Mouse (Mus musculus) heart, embryonic 16.5 days (tissue): ENCODE results near the gene Pld5. TPM values are rescaled to one million over a fixed set of nuclear protein-coding genes. Genes with fewer than 3 reads are reported as not detected.
"Not testable (repeated sequence)": the region's sequence is repeated elsewhere in the genome, so short reads cannot be mapped to it uniquely, and the experiment has no call there.

ENCODE experiments used
- ATAC-seq: fragments of 200-750 bp; cut with Nextera tagmentation; replicated peaks from 2 replicates; pipeline ENCODE4 v1.8.0; 2017; ENCODE audit warnings: moderate number of reproducible peaks; ENCODE audit not compliant: insufficient read depth, low FRiP score; ENCODE audit errors: extremely low read depth
- H3K27ac ChIP-seq: fragments of 300-500 bp; sonication (generic); 2 replicates; pipeline ENCODE4 v1.5.1; 2014; ENCODE audit warnings: mild to moderate bottlenecking, low read length, control low read depth, moderate library complexity
- H3K27me3 ChIP-seq: fragments of 300-500 bp; sonication (generic); 2 replicates; pipeline ENCODE4 v1.6.1; 2014; ENCODE audit warnings: low read length, mixed read lengths; ENCODE audit not compliant: control insufficient read depth, insufficient read depth
- H3K36me3 ChIP-seq: fragments of 300-500 bp; sonication (generic); 2 replicates; pipeline ENCODE4 v1.6.1; 2014; ENCODE audit not compliant: control insufficient read depth, insufficient read depth
- H3K4me1 ChIP-seq: fragments of 300-500 bp; sonication (generic); 2 replicates; pipeline ENCODE4 v1.6.1; 2014; ENCODE audit warnings: low read length, mixed read lengths; ENCODE audit not compliant: control insufficient read depth, insufficient read depth
- H3K4me2 ChIP-seq: fragments of 300-500 bp; sonication (generic); 2 replicates; pipeline ENCODE4 v1.6.1; 2014; ENCODE audit warnings: low read depth, mild to moderate bottlenecking, control low read depth, low read length
- H3K4me3 ChIP-seq: fragments of 300-500 bp; sonication (generic); 2 replicates; pipeline ENCODE4 v1.5.1; 2014; ENCODE audit warnings: mild to moderate bottlenecking, control low read depth, low read length
- H3K9ac ChIP-seq: fragments of 300-500 bp; sonication (generic); 2 replicates; pipeline ENCODE4 v1.6.1; 2014; ENCODE audit warnings: low read length, control low read depth
- H3K9me3 ChIP-seq: fragments of 300-500 bp; sonication (generic); replicated peaks from 2 replicates; pipeline ENCODE4 v1.6.1; 2016; ENCODE audit warnings: low read length; ENCODE audit not compliant: control insufficient read depth
- WGBS: fragments of 180-500 bp; shearing (Covaris S2); extraction: QIAGEN DNeasy Blood & Tissue Kit; methylation state at CpG from one replicate; pipeline ENCODE4 v1.1.7; 2014; 5-methylcytosine and 5-hydroxymethylcytosine counted together
- polyA plus RNA-seq: library from polyadenylated mRNA; unstranded; fragments of >200 nt; fragmentation: Nextera tagmentation; extraction: Ambion mirVana; gene quantifications from 2 replicates; pipeline ENCODE4 v1.2.1, GENCODE M21; 2015

Pld5 gene
- polyA plus RNA-seq, 1 experiment from 2014 or later, result 0.59 TPM

- no peaks in the 10 kb centered on the region for H3K27me3 ChIP-seq
- no peak overlapping the region for H3K9ac ChIP-seq
- ATAC-seq, result no peak
- H3K9me3 ChIP-seq, result no peaks in the 10 kb centered on the region
- H3K4me1 ChIP-seq, result no peaks in the 10 kb centered on the region
- no peak overlapping the region for H3K27ac ChIP-seq
- H3K4me2 ChIP-seq, result no peak overlapping the region
- no peaks in the 10 kb centered on the region for H3K36me3 ChIP-seq
- H3K4me3 ChIP-seq, result no peak overlapping the region
- WGBS, result 68% methylated on average over 3 of the region's 3 CpGs
These were observed 261.4 kb downstream of the Pld5 start for GRCm38 (mm10) chr1:176013497-176014268.

- Histone ChIP-seq H3K9me3 (no peaks in the 10 kb centered on the region), H3K4me1 (no peaks in the 10 kb centered on the region), H3K9ac (no peak overlapping the region), H3K4me3 (no peak overlapping the region), H3K36me3 (no peaks in the 10 kb centered on the region), H3K27me3 (no peaks in the 10 kb centered on the region), H3K4me2 (no peak overlapping the region), H3K27ac (no peak overlapping the region)
- ATAC-seq, result no peak
These were observed 263.6 kb downstream of the Pld5 start for GRCm38 (mm10) chr1:176011535-176011934.

GRCm38 (mm10) chr1:176011072-176011471 is 264.0 kb downstream of the Pld5 start:
- H3K9me3 ChIP-seq, result no peaks in the 10 kb centered on the region
- H3K27ac ChIP-seq, result no peak overlapping the region
- H3K4me1 ChIP-seq, result no peaks in the 10 kb centered on the region
- no peak overlapping the region for H3K4me3 ChIP-seq
- H3K9ac ChIP-seq, result no peak overlapping the region
- no peak for ATAC-seq
- H3K4me2 ChIP-seq, result no peak overlapping the region
- H3K36me3 ChIP-seq, result no peaks in the 10 kb centered on the region
- H3K27me3 ChIP-seq, result no peaks in the 10 kb centered on the region

- WGBS, result 72% methylated on average over 2 of the region's 2 CpGs
- no peak for ATAC-seq
These were observed 266.7 kb downstream of the Pld5 start for GRCm38 (mm10) chr1:176008411-176008810.

GRCm38 (mm10) chr1:176000599-176000998 is 274.5 kb downstream of the Pld5 start:
- WGBS, result 67% methylated on average over 5 of the region's 5 CpGs
- ATAC-seq, result no peak
- no peak overlapping the region for H3K4me3 ChIP-seq
- H3K9ac ChIP-seq, result no peak overlapping the region
- H3K27ac ChIP-seq, result no peak overlapping the region
- H3K27me3 ChIP-seq, result no peaks in the 10 kb centered on the region
- H3K4me2 ChIP-seq, result no peak overlapping the region
- no peaks in the 10 kb centered on the region for H3K4me1 ChIP-seq
- no peaks in the 10 kb centered on the region for H3K36me3 ChIP-seq
- no peaks in the 10 kb centered on the region for H3K9me3 ChIP-seq

More at GRCm38 (mm10) chr1:176008411-176008810, 266.7 kb downstream of the Pld5 start:
- H3K27me3 ChIP-seq, result no peaks in the 10 kb centered on the region
- H3K27ac ChIP-seq, result no peak overlapping the region
- no peaks in the 10 kb centered on the region for H3K4me1 ChIP-seq
- no peaks in the 10 kb centered on the region for H3K36me3 ChIP-seq
- no peak overlapping the region for H3K4me2 ChIP-seq
- H3K9ac ChIP-seq, result no peak overlapping the region
- no peak overlapping the region for H3K4me3 ChIP-seq
- H3K9me3 ChIP-seq, result no peaks in the 10 kb centered on the region

- H3K36me3 ChIP-seq, result no peaks in the 10 kb centered on the region
- H3K27me3 ChIP-seq, result no peaks in the 10 kb centered on the region
- H3K9me3 ChIP-seq, result no peaks in the 10 kb centered on the region
- no peak overlapping the region for H3K27ac ChIP-seq
- WGBS, result 71% methylated on average over 7 of the region's 7 CpGs
- ATAC-seq, result no peak; the same call in 1 of the 2 replicates
- H3K4me2 ChIP-seq, result no peak overlapping the region
- H3K9ac ChIP-seq, result no peak overlapping the region
- H3K4me3 ChIP-seq, result no peak overlapping the region
- H3K4me1 ChIP-seq, result no peaks in the 10 kb centered on the region
These were observed 277.9 kb downstream of the Pld5 start for GRCm38 (mm10) chr1:175997076-175997651.

- no peak for ATAC-seq
- Histone ChIP-seq H3K27me3 (no peaks in the 10 kb centered on the region), H3K36me3 (no peaks in the 10 kb centered on the region), H3K27ac (no peak overlapping the region), H3K4me2 (no peak overlapping the region), H3K4me1 (no peaks in the 10 kb centered on the region), H3K9ac (no peak overlapping the region), H3K4me3 (no peak overlapping the region), H3K9me3 (no peaks in the 10 kb centered on the region)
- WGBS, result 79% methylated on average over 4 of the region's 4 CpGs
These were observed 286.2 kb downstream of the Pld5 start for GRCm38 (mm10) chr1:175988912-175989311.

- Histone ChIP-seq H3K9me3 (no peaks in the 10 kb centered on the region), H3K4me1 (no peaks in the 10 kb centered on the region), H3K36me3 (no peaks in the 10 kb centered on the region), H3K4me2 (no peak overlapping the region), H3K9ac (no peak overlapping the region), H3K4me3 (no peak overlapping the region), H3K27ac (no peak overlapping the region), H3K27me3 (no peaks in the 10 kb centered on the region)
- WGBS, result 78% methylated on average over 5 of the region's 5 CpGs
- no peak for ATAC-seq
These were observed 286.7 kb downstream of the Pld5 start for GRCm38 (mm10) chr1:175988448-175988847.

GRCm38 (mm10) chr1:175979014-175979413 is 296.1 kb downstream of the Pld5 start, which contains the start of gene Rbm8a2:
TSS of gene Rbm8a2 (minus strand) at chr1:175979114.
- H3K4me3 ChIP-seq, H3K9ac ChIP-seq, H3K27ac ChIP-seq, H3K36me3 ChIP-seq, H3K27me3 ChIP-seq, H3K4me1 ChIP-seq, H3K9me3 ChIP-seq, H3K4me2 ChIP-seq, ATAC-seq: not testable (repeated sequence)
- 88% methylated on average over 7 of the region's 7 CpGs for WGBS
